Mouse (Mus musculus) frontal cortex, adult (tissue): ENCODE data around the gene Tdrd1.
A peak's percentile ranks its signal among the peaks of the same experiment; 100 is the strongest.

Experiments
- ATAC-seq: cut with Nextera tagmentation; 2 replicates; pipeline ENCODE4 v1.9.2; 2017; ENCODE audit warnings: mild to moderate bottlenecking, moderate library complexity, mixed read lengths; ENCODE audit not compliant: low TSS enrichment

Tdrd1 gene

GRCm38 (mm10) chr19:56828305-56828704, 2.3 kb downstream of the Tdrd1 start:
- ATAC-seq = no peak

DNA sequence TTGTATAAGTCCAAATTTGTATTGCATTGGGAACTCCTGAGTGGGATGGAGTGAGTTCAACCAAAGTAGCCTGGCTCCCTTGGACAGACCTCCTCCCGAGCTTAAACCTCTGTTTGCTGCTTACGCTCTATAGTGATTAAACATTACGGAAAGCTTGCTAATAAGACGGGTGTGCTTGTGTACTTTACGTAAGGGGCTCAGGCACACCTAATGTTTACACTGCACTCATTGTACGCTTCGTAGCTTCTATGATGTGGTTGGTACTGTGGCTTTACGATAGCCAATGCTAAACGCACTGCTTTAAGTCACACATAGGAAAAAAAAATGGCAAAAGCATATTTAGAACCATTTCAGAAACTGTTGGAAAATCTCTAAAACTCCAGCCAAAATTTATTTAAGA, 3.3 kb downstream of the Tdrd1 start:
- ATAC-seq = no peak

DNA sequence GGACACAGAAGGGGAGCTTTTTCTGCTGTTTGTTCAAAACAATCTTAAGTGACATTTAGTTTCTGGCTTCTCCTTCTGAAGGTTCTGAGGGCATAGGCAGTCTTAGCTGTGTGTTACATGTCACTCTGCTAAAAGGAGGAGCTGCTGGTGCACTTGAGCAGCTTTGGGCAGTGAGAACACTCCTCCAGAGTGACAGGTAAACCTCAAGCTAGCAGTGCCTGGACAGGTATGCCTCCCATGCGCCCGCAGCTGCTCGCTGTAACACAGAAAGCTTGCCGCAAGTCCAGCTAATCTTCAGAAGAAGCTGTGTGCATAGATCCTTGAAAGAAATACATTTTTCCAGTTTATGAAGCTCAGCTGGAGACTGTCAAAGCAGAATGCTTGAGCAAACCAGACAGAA, 4.2 kb downstream of the Tdrd1 start:
- no peak for ATAC-seq

DNA sequence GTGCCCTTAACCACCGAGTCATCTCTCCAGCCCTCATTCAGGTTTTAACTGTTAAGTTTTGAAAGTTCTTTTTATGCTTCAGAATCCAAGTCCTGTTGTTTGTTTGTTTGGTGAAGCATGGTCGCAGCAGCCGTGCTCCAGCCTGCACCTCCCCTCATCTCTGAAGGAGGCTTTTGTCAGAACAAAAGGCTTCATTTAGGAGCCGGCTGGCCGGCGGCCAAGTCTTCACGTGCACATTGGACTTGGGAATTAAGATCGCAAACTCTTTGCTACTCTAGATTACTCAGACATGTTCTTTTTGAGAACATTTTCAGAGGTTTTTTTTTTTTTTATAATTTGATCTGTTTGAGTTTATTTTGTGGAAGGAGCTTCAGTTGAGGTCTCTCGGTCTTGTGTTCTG, 9.3 kb downstream of the Tdrd1 start:
- ATAC-seq = no peak

GRCm38 (mm10) chr19:56838942-56839706, 13.1 kb downstream of the Tdrd1 start:
- ATAC-seq = no peak

- ATAC-seq = no peak
These were observed 17.0 kb downstream of the Tdrd1 start for GRCm38 (mm10) chr19:56842974-56843373.

- no peak for ATAC-seq
These were observed 26.6 kb downstream of the Tdrd1 start for GRCm38 (mm10) chr19:56852590-56852989.

GRCm38 (mm10) chr19:56856455-56856854, 30.4 kb downstream of the Tdrd1 start:
- ATAC-seq = no peak

DNA sequence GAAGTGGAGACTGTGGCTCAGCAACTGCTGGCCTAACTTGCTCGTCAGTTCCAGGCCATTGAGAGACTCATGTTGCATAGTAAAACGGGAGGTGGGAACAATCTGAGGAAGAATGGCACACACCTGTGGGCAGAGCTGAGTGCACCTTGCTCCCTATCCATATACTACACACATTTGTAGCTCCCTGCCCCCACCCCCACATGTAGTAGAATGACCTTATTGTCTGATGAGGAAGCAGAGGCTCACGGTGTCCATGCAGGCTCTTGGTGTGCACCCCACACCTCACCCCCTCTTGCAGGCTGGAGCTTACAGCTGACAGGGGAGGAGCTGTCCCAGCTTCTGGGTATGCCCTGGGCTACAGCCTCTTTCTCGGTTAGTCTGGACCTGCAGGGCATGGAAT, 41.7 kb downstream of the Tdrd1 start:
- ATAC-seq = no peak

DNA sequence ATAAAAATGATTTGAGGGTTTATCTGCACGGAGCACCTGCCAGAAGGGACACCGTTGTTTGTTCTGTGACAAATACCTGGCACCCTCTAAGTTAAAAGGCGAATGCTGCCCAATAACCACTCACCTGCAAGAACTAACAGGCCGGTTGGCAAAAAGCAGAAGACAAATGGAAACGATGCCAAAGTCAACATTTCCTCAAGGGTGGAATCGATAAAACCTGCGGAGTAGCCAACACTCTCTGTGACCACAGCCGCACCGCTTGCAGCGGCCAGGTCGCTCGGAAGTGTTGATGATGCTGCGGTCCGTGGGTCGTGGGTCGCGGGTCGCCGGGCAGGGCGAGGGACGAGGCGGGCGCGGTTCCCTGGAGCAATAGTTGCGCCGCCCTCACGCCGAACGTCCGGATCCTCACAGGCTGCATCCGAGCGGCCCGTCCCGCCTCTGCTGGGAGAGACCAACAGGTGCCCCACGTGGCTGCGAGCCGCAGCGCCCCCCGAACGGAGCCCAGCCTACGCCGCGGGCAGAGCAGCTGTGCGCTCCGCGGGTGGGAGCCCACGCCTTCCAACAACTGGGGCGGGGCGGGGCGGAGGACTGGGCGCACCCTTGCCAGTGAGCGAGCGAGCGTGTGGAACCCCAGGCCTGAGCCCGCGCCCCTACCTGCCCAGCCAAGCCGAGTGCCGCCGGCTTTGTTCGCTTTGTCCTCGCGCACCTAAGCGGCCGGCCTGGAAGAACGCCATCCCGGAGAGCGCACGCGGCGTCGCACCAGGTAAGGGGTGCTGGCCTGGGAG, 48.0 kb downstream of the Tdrd1 start, which contains the start of gene Vwa2:
Gene Vwa2, plus strand, starts transcription at position 434 of the 785 bp plus-strand sequence.
- no peak; the same call in 1 of the 2 replicates for ATAC-seq

- ATAC-seq = no peak
These were observed 48.7 kb downstream of the Tdrd1 start for GRCm38 (mm10) chr19:56874601-56875315.

DNA sequence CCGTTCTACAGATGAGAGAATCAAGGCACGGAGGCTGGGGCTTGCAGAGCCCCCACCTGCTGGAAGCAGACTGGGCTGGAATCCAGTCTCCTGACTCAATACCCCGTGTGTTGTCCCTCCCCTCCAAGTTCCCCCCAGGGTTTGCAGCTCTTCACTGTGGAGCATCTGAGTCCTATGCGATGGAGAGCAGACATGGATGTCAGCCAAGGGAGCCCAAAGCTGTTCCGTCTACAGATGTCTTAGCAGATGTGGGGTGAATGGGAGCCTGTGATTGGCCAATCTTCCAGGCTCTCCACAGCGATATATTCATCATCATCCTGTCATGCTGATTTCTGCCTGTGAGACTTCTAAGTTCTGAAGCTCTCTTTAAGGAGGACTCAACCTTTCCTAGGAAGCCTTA, 51.4 kb downstream of the Tdrd1 start:
- ATAC-seq = no peak

- peak; percentile 81 for ATAC-seq
These were observed 61.9 kb downstream of the Tdrd1 start for GRCm38 (mm10) chr19:56887879-56888278.

- ATAC-seq = no peak
These were observed 62.6 kb downstream of the Tdrd1 start for GRCm38 (mm10) chr19:56888654-56889053.

DNA sequence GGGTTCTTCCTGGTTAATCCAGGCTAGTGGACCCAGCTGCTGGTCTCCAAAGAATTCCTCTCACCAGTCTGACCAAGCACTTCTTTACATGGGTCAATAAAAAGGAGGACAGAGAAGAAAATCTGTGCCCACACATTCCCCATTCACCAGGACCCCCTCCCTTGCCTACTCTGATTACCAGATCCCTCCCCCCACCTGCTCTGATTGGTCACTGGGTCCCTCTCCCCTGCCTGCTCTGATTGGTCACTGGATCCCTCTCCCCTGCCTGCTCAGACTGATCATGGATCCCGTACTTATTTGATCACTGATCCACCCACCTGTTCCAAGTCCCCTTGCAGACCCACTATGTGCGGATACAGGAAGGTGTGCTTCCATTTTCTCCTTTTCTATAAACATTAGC, 65.4 kb downstream of the Tdrd1 start:
- no peak for ATAC-seq

- no peak for ATAC-seq
These were observed 66.6 kb downstream of the Tdrd1 start for GRCm38 (mm10) chr19:56892586-56892985.

DNA sequence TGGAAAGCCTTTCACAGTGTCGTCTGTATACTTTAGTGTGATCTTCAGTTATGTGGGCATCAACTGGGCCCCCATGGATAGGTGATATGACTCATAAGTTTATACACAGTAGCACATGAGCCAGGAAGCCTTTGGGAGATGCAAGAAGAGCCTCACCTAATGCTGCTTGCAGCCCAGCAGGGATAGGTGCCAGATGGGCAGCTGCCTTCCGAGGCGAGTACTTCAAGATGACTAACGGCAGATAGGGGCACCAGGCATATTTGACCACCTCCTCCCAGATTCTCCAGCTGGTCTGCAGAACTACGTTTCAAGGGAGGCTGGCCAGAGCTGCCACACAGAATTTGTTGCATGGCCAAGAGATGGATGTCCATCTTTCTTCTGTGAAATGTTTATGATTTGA, 67.3 kb downstream of the Tdrd1 start:
- ATAC-seq = no peak

- ATAC-seq = no peak
These were observed 71.6 kb downstream of the Tdrd1 start for GRCm38 (mm10) chr19:56897654-56898053.

GRCm38 (mm10) chr19:56904095-56904494, 78.1 kb downstream of the Tdrd1 start:
- ATAC-seq = no peak

GRCm38 (mm10) chr19:56905395-56905794, 79.4 kb downstream of the Tdrd1 start:
- ATAC-seq = no peak

DNA sequence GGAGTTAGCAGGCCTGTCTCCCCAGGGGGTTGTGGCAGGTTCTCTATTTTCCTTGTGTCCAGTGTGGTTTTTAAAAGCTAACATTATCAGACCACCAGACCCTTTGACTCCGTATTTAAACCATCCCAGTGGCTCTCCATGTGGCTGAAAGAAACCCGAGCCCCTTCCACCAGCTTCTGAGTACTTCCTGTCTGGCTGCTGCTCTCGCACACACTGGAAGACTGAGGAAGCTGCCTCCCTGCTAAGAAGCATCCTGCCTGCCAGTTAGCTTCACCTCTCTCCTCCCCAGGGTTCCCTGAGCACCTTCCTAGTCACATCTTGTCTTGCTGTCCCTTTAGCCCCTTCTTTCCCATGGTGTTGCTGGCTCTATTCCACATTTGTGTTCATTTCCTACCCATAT, 81.8 kb downstream of the Tdrd1 start:
- no peak for ATAC-seq

DNA sequence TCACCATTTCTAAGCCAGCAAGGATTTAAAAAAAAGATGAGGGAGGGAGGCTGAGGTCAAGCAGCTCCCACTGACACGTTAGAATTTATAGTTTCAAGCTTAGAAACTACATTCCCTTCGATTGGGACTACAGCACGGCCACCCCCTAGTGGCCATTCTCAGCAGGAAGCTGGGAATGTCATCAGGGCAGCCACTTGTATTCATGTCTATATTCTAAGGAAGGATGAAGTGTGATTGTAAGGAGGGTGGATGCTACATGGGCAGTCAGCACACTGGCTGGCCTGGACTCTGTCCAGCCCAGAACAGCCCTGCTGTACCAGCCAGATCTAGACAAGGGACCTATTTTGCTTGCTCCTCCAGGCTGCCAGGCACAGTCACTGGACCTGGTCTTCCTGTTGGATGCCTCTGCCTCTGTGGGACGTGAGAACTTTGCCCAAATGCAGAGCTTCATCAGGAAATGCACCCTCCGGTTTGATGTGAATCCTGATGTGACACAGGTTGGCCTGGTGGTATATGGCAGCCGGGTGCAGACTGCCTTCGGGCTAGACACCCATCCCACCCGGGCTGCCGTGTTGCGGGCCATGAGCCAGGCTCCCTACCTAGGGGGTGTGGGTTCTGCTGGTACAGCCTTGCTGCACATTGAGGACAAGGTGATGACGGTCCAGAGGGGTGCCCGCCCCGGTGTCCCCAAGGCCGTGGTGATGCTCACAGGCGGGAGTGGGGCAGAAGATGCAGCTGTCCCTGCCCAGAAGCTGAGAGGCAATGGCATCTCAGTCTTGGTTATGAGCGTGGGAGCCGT, 82.7 kb downstream of the Tdrd1 start:
- ATAC-seq = peak; percentile 94
